ENCODE assay signal across 9 mouse cellular contexts in genomic region chr13:22007121-22007510, GRCm38 (mm10). TPM values are rescaled to one million over a fixed set of nuclear protein-coding genes. Genes with fewer than 3 reads are reported as not detected.
DNase-seq lines count a peak whose midpoint lies in the region; ATAC-seq and TF ChIP-seq lines count a peak whose summit lies in the region.
"Had no signal": no experiment of that assay in that cellular context is flagged by ENCODE, and none has a peak within 500 bp of the region (broad histone marks: within the 10 kb centered on the region; RNA-seq: fewer than 3 reads in every experiment).

No protein-coding gene starts in this region.

- H3K4me3 ChIP-seq in heart, adult 2 months: peak overlapping the region; percentile 70
- peak overlapping the region; percentile 94 for H3K4me3 ChIP-seq in ES-Bruce4 (ENCODE audit: low read depth, low read length)
- peak overlapping the region; percentile 64 for H3K4me3 ChIP-seq in hindbrain, embryonic 10.5 days
- H3K4me3 ChIP-seq in liver, postnatal 0 days (ENCODE audit: low read depth, low read length): peak overlapping the region; percentile 59

- TF ChIP-seq CTCF in heart, adult 2 months (IDR thresholded peaks at IDR 0.05): no peak
- TF ChIP-seq CTCF in ES-Bruce4 (IDR thresholded peaks at IDR 0.05; ENCODE audit: low read depth, low read length): no peak
- TF ChIP-seq CTCF in liver, postnatal 0 days (IDR thresholded peaks at IDR 0.05; ENCODE audit: low read depth): no peak

- no peak for TF ChIP-seq EP300 in heart, adult 2 months (IDR thresholded peaks at IDR 0.05; ENCODE audit: insufficient read depth, low read depth, low read length)
- no peak for TF ChIP-seq EP300 in ES-Bruce4 (IDR thresholded peaks at IDR 0.05; ENCODE audit: insufficient read depth, low read depth, low read length)
- TF ChIP-seq EP300 in liver, postnatal 0 days (IDR thresholded peaks at IDR 0.05; ENCODE audit: low read depth): no peak

- no peaks in the 10 kb centered on the region for H3K4me1 ChIP-seq in heart, adult 2 months (ENCODE audit: control insufficient read depth, insufficient read depth, low read length)
- no peaks in the 10 kb centered on the region for H3K4me1 ChIP-seq in ES-Bruce4 (ENCODE audit: control insufficient read depth, insufficient read depth, low read length)
- H3K4me1 ChIP-seq in hindbrain, embryonic 10.5 days (replicated peaks): peaks cover 23% of the 10 kb centered on the region
- H3K4me1 ChIP-seq in liver, postnatal 0 days (ENCODE audit: insufficient read depth): peaks cover 19% of the 10 kb centered on the region

- no peak overlapping the region for H3K9ac ChIP-seq in heart, adult 2 months (ENCODE audit: low read depth, low read length)
- H3K9ac ChIP-seq in ES-Bruce4 (ENCODE audit: low read depth, poor library complexity, severe bottlenecking): peak overlapping the region; percentile 69
- H3K9ac ChIP-seq in liver, postnatal 0 days (replicated peaks): peak overlapping the region; percentile 35; the same call in 1 of the 2 replicates

- H3K4me2 ChIP-seq in liver, postnatal 0 days (ENCODE audit: low read depth, low read length): peak overlapping the region; percentile 91

- no peak for ATAC-seq in liver, postnatal 0 days

- H3K27ac ChIP-seq in heart, adult 2 months: no peak overlapping the region
- H3K27ac ChIP-seq in ES-Bruce4 (ENCODE audit: insufficient read depth, low read length): no peak overlapping the region
- no peak overlapping the region for H3K27ac ChIP-seq in hindbrain, embryonic 10.5 days
- H3K27ac ChIP-seq in liver, postnatal 0 days (ENCODE audit: low read depth): no peak overlapping the region

- H3K27me3 ChIP-seq in heart, adult 2 months (ENCODE audit: control insufficient read depth, insufficient read depth, low read length): peaks cover 8% of the 10 kb centered on the region
- H3K27me3 ChIP-seq in ES-Bruce4 (ENCODE audit: control insufficient read depth, insufficient read depth, low read length, poor library complexity, severe bottlenecking): peaks cover 5% of the 10 kb centered on the region; the same call in 1 of the 2 replicates
- peaks cover 100% of the 10 kb centered on the region for H3K27me3 ChIP-seq in hindbrain, embryonic 10.5 days (ENCODE audit: insufficient read depth, poor library complexity, severe bottlenecking)
- peaks cover 65% of the 10 kb centered on the region for H3K27me3 ChIP-seq in liver, postnatal 0 days (ENCODE audit: insufficient read depth, low read length)

- TF ChIP-seq POLR2A in heart, adult 2 months (IDR thresholded peaks at IDR 0.05; ENCODE audit: insufficient read depth, low read depth, low read length): no peak
- no peak for TF ChIP-seq POLR2A in ES-Bruce4 (IDR thresholded peaks at IDR 0.05; ENCODE audit: insufficient read depth, low read length)

- no peaks in the 10 kb centered on the region for H3K9me3 ChIP-seq in ES-Bruce4 (replicated peaks; ENCODE audit: control insufficient read depth, insufficient read depth, low read length, poor library complexity, severe bottlenecking)
- H3K9me3 ChIP-seq in hindbrain, embryonic 10.5 days: no peaks in the 10 kb centered on the region
- no peaks in the 10 kb centered on the region for H3K9me3 ChIP-seq in liver, postnatal 0 days (ENCODE audit: low read length)

- no peaks in the 10 kb centered on the region for H3K79me2 ChIP-seq in heart, adult 2 months (replicated peaks; ENCODE audit: control insufficient read depth, insufficient read depth, low read length)

- WGBS in heart, adult 2 months: 11% methylated on average over 18 of the region's 18 CpGs
- 1% methylated on average over 18 of the region's 18 CpGs for WGBS in hindbrain, embryonic 10.5 days
- 12% methylated on average over 18 of the region's 18 CpGs for WGBS in liver, postnatal 0 days (ENCODE audit: insufficient replicate concordance)

- no peaks in the 10 kb centered on the region for H3K36me3 ChIP-seq in heart, adult 2 months (ENCODE audit: control insufficient read depth, insufficient read depth, low read length)
- no peaks in the 10 kb centered on the region for H3K36me3 ChIP-seq in ES-Bruce4 (ENCODE audit: control insufficient read depth, insufficient read depth, low read length, poor library complexity, severe bottlenecking)
- H3K36me3 ChIP-seq in hindbrain, embryonic 10.5 days: no peaks in the 10 kb centered on the region
- no peaks in the 10 kb centered on the region for H3K36me3 ChIP-seq in liver, postnatal 0 days (replicated peaks; ENCODE audit: insufficient read depth, low read length)

- intact Hi-C loops in heart, adult 2 months (cut with DNase I): no loop called here

- no peak for DNase-seq in heart, adult 2 months
- no peak for DNase-seq in heart, adult 18-20 months
- DNase-seq in hindbrain, embryonic 10.5 days (ENCODE audit: low spot score): no peak
- DNase-seq in liver, postnatal 0 days: no peak
- DNase-seq in adrenal gland, postnatal 25 days: no peak
- DNase-seq in layer of hippocampus, adult 18-20 months (ENCODE audit: low spot score in 2 of 2): no peak
- no peak for DNase-seq in frontal cortex, postnatal 36 days (ENCODE audit: low spot score in 2 of 2)
- DNase-seq: kidney, adult 9 months had no signal

RNA-seq across cellular contexts. Expression of gene Prss16, which starts 2.4 kb away (rescaled TPM):
- total RNA-seq in heart, adult 2 months (2021): not detected
- 0.23 TPM in 1 of 2 replicates, not detected in the other for polyA plus RNA-seq in heart, adult 2 months (2012; rRNA removed)
- total RNA-seq in heart, adult 18-20 months (2021): not detected
- 4.1 and 6.9 TPM in 2 replicates for polyA plus RNA-seq in ES-Bruce4 (2011; ENCODE audit: insufficient read depth, insufficient read length, low read depth, missing spikeins)
- 0.18 TPM in 1 of 2 replicates, not detected in the other for polyA plus RNA-seq in hindbrain, embryonic 10.5 days (2016; fragmentation: Nextera tagmentation; extraction: Ambion mirVana)
- 0.92 and 1.1 TPM in 2 replicates for polyA plus RNA-seq in liver, postnatal 0 days (2015; fragmentation: Nextera tagmentation; extraction: Ambion mirVana)
- not detected in 2 replicates for total RNA-seq in adrenal gland, postnatal 25 days (2021)
- 1 to 10 TPM in 1 of 2 experiments, under 1 TPM in 1; 0.58 to 1.3 TPM for total RNA-seq in layer of hippocampus, adult 18-20 months (2021)

RNA-seq across cellular contexts. Expression of gene Pom121l2, which starts 26.1 kb away (rescaled TPM):
- not detected for total RNA-seq in heart, adult 2 months (2021)
- polyA plus RNA-seq in heart, adult 2 months (2012; rRNA removed): 0.06 TPM in 2 replicates
- total RNA-seq in heart, adult 18-20 months (2021): not detected
- not detected in 2 replicates for polyA plus RNA-seq in ES-Bruce4 (2011; ENCODE audit: insufficient read depth, insufficient read length, low read depth, missing spikeins)
- 0.07 TPM in 1 of 2 replicates, not detected in the other for polyA plus RNA-seq in hindbrain, embryonic 10.5 days (2016; fragmentation: Nextera tagmentation; extraction: Ambion mirVana)
- not detected in 2 replicates for polyA plus RNA-seq in liver, postnatal 0 days (2015; fragmentation: Nextera tagmentation; extraction: Ambion mirVana)
- total RNA-seq in adrenal gland, postnatal 25 days (2021): not detected in 2 replicates
- under 1 TPM in 1 of 2 experiments, not detected in 1; 0.12 TPM for total RNA-seq in layer of hippocampus, adult 18-20 months (2021)

RNA-seq across cellular contexts. Expression of gene Hist1h2ah, which starts 28.3 kb away (rescaled TPM):
- total RNA-seq in heart, adult 2 months (2021): 1 to 10 TPM; 8.1 to 10.0 TPM
- polyA plus RNA-seq in heart, adult 2 months (2012; rRNA removed): 1.1 TPM in 1 of 2 replicates, not detected in the other
- 10 to 100 TPM; 10.9 to 12.6 TPM for total RNA-seq in heart, adult 18-20 months (2021)
- 13.0 and 17.2 TPM in 2 replicates for polyA plus RNA-seq in ES-Bruce4 (2011; ENCODE audit: insufficient read depth, insufficient read length, low read depth, missing spikeins)
- 5.5 and 11.0 TPM in 2 replicates for polyA plus RNA-seq in hindbrain, embryonic 10.5 days (2016; fragmentation: Nextera tagmentation; extraction: Ambion mirVana)
- polyA plus RNA-seq in liver, postnatal 0 days (2015; fragmentation: Nextera tagmentation; extraction: Ambion mirVana): 8.6 and 9.9 TPM in 2 replicates
- total RNA-seq in adrenal gland, postnatal 25 days (2021): 30.0 and 61.8 TPM in 2 replicates
- 10 to 100 TPM in 1 of 2 experiments, 1 to 10 TPM in 1; 4.9 to 45.9 TPM for total RNA-seq in layer of hippocampus, adult 18-20 months (2021)

RNA-seq across cellular contexts. Expression of gene Hist1h2bk, which starts 28.6 kb away (rescaled TPM):
- total RNA-seq in heart, adult 2 months (2021): 10 to 100 TPM in 1 of 2 experiments, 1 to 10 TPM in 1; 7.3 to 10.0 TPM
- polyA plus RNA-seq in heart, adult 2 months (2012; rRNA removed): not detected in 2 replicates
- 10 to 100 TPM; 15.2 to 16.5 TPM for total RNA-seq in heart, adult 18-20 months (2021)
- 54.4 and 58.6 TPM in 2 replicates for polyA plus RNA-seq in ES-Bruce4 (2011; ENCODE audit: insufficient read depth, insufficient read length, low read depth, missing spikeins)
- polyA plus RNA-seq in hindbrain, embryonic 10.5 days (2016; fragmentation: Nextera tagmentation; extraction: Ambion mirVana): 6.6 and 6.9 TPM in 2 replicates
- polyA plus RNA-seq in liver, postnatal 0 days (2015; fragmentation: Nextera tagmentation; extraction: Ambion mirVana): 1.7 and 2.2 TPM in 2 replicates
- total RNA-seq in adrenal gland, postnatal 25 days (2021): 121 and 135 TPM in 2 replicates
- 10 to 100 TPM; 11.4 to 16.1 TPM for total RNA-seq in layer of hippocampus, adult 18-20 months (2021)

RNA-seq across cellular contexts. Expression of gene Hist1h4i, which starts 34.0 kb away (rescaled TPM):
- 10 to 100 TPM; 11.9 to 18.1 TPM for total RNA-seq in heart, adult 2 months (2021)
- polyA plus RNA-seq in heart, adult 2 months (2012; rRNA removed): 5.8 and 8.3 TPM in 2 replicates
- total RNA-seq in heart, adult 18-20 months (2021): 10 to 100 TPM; 15.0 to 20.2 TPM
- 5.6 and 6.5 TPM in 2 replicates for polyA plus RNA-seq in ES-Bruce4 (2011; ENCODE audit: insufficient read depth, insufficient read length, low read depth, missing spikeins)
- 33.6 and 41.8 TPM in 2 replicates for polyA plus RNA-seq in hindbrain, embryonic 10.5 days (2016; fragmentation: Nextera tagmentation; extraction: Ambion mirVana)
- polyA plus RNA-seq in liver, postnatal 0 days (2015; fragmentation: Nextera tagmentation; extraction: Ambion mirVana): 18.0 and 18.3 TPM in 2 replicates
- total RNA-seq in adrenal gland, postnatal 25 days (2021): 82.8 and 97.8 TPM in 2 replicates
- total RNA-seq in layer of hippocampus, adult 18-20 months (2021): 10 to 100 TPM; 65.4 to 84.2 TPM
